Mouse (Mus musculus): ENCODE measurements around the gene Vdr. TPM values are rescaled to one million over a fixed set of nuclear protein-coding genes. Genes with fewer than 3 reads are reported as not detected.

Gene Vdr
- polyA plus RNA-seq, 1 experiment from 2014 or later: 0.51 TPM

Other genes with a start within 250 kb of the Vdr start
- 29.7 and 33.5 TPM in 2 replicates for gene Rpap3, start 204.8 kb downstream of the Vdr start, polyA plus RNA-seq (2016; fragmentation: Nextera tagmentation; extraction: Ambion mirVana)
- 0.07 and 0.08 TPM in 2 replicates for gene Endou, start 179.3 kb downstream of the Vdr start, polyA plus RNA-seq (2016; fragmentation: Nextera tagmentation; extraction: Ambion mirVana)
- gene Rapgef3, start 142.7 kb downstream of the Vdr start, polyA plus RNA-seq (2016; fragmentation: Nextera tagmentation; extraction: Ambion mirVana): 6.2 and 6.7 TPM in 2 replicates
- gene Slc48a1, start 132.1 kb downstream of the Vdr start, polyA plus RNA-seq (2016; fragmentation: Nextera tagmentation; extraction: Ambion mirVana): 28.8 and 31.3 TPM in 2 replicates
- gene Hdac7, start 66.1 kb downstream of the Vdr start, polyA plus RNA-seq (2016; fragmentation: Nextera tagmentation; extraction: Ambion mirVana): 25.7 and 32.7 TPM in 2 replicates
- gene Tmem106c, start 53.6 kb upstream of the Vdr start, polyA plus RNA-seq (2016; fragmentation: Nextera tagmentation; extraction: Ambion mirVana): 58.9 and 64.5 TPM in 2 replicates
- 196 and 224 TPM in 2 replicates for gene Col2a1, start 94.1 kb upstream of the Vdr start, polyA plus RNA-seq (2016; fragmentation: Nextera tagmentation; extraction: Ambion mirVana)
- gene Pfkm, start 182.0 kb upstream of the Vdr start, polyA plus RNA-seq (2016; fragmentation: Nextera tagmentation; extraction: Ambion mirVana): 33.0 and 37.9 TPM in 2 replicates
- gene Senp1, start 183.1 kb upstream of the Vdr start, polyA plus RNA-seq (2016; fragmentation: Nextera tagmentation; extraction: Ambion mirVana): 36.5 and 44.1 TPM in 2 replicates

Data from hindbrain, embryonic 10.5 days (tissue).